Comparison of ENCODE assay signal across 7 mouse cellular contexts in genomic region chrX:73716709-73717545, GRCm38 (mm10). TPM values are rescaled to one million over a fixed set of nuclear protein-coding genes. Genes with fewer than 3 reads are reported as not detected.
DNase-seq lines count a peak whose midpoint lies in the region; ATAC-seq and TF ChIP-seq lines count a peak whose summit lies in the region.

No protein-coding gene starts in this region.

- H3K27me3 ChIP-seq in forebrain, embryonic 16.5 days (replicated peaks; ENCODE audit: control insufficient read depth, insufficient read depth, low read length): no peaks in the 10 kb centered on the region
- H3K27me3 ChIP-seq in intestine, embryonic 15.5 days (replicated peaks): no peaks in the 10 kb centered on the region
- H3K27me3 ChIP-seq in lung, postnatal 0 days (replicated peaks; ENCODE audit: insufficient read depth, low read length): no peaks in the 10 kb centered on the region

- peak; percentile 11 for DNase-seq in right cerebral cortex, adult 18-20 months
- DNase-seq in right cerebral cortex, postnatal 4 days: no peak
- peak; percentile 27 for DNase-seq in c-Kit-positive CD71-positive TER-119-positive erythroid progenitor cells, embryonic 14.5 days (ENCODE audit: low spot score)
- DNase-seq in lung, postnatal 0 days (ENCODE audit: low spot score): no peak
- DNase-seq in spleen, postnatal 4 days (ENCODE audit: low spot score in 2 of 2): peak; percentile 20 to 77

- no peak for TF ChIP-seq EP300 in lung, postnatal 0 days (IDR thresholded peaks at IDR 0.05)

- peak overlapping the region; percentile 58 for H3K4me3 ChIP-seq in forebrain, embryonic 16.5 days (replicated peaks; ENCODE audit: low read length)
- H3K4me3 ChIP-seq in intestine, embryonic 15.5 days (replicated peaks): peak overlapping the region; percentile 53
- H3K4me3 ChIP-seq in lung, postnatal 0 days (ENCODE audit: low read depth, low read length): peak overlapping the region; percentile 51

- H3K4me1 ChIP-seq in forebrain, embryonic 16.5 days (replicated peaks; ENCODE audit: control insufficient read depth, insufficient read depth, low read length): peaks cover 27% of the 10 kb centered on the region
- H3K4me1 ChIP-seq in intestine, embryonic 15.5 days (replicated peaks): peaks cover 7% of the 10 kb centered on the region
- no peaks in the 10 kb centered on the region for H3K4me1 ChIP-seq in lung, postnatal 0 days (ENCODE audit: insufficient read depth, low read depth, low read length)

- H3K27ac ChIP-seq in forebrain, embryonic 16.5 days (ENCODE audit: low read length): peak overlapping the region; percentile 76
- peak overlapping the region; percentile 82 for H3K27ac ChIP-seq in intestine, embryonic 15.5 days
- H3K27ac ChIP-seq in lung, postnatal 0 days (ENCODE audit: low read length): peak overlapping the region; percentile 87

- WGBS in forebrain, embryonic 16.5 days: 34% methylated on average over 30 of the region's 30 CpGs
- WGBS in intestine, embryonic 15.5 days: 30% methylated on average over 30 of the region's 30 CpGs
- 20% methylated on average over 30 of the region's 30 CpGs for WGBS in lung, postnatal 0 days

- peak overlapping the region; percentile 53 for H3K4me2 ChIP-seq in forebrain, embryonic 16.5 days (ENCODE audit: low read length)
- H3K4me2 ChIP-seq in intestine, embryonic 15.5 days (replicated peaks): peak overlapping the region; percentile 69
- H3K4me2 ChIP-seq in lung, postnatal 0 days (replicated peaks; ENCODE audit: low read depth, low read length): peak overlapping the region; percentile 61

- peak overlapping the region; percentile 58 for H3K9ac ChIP-seq in forebrain, embryonic 16.5 days (replicated peaks; ENCODE audit: low read depth, low read length)
- H3K9ac ChIP-seq in intestine, embryonic 15.5 days: peak overlapping the region; percentile 53
- H3K9ac ChIP-seq in lung, postnatal 0 days (replicated peaks; ENCODE audit: low read depth): peak overlapping the region; percentile 39

- H3K36me3 ChIP-seq in forebrain, embryonic 16.5 days (ENCODE audit: control insufficient read depth, insufficient read depth): no peaks in the 10 kb centered on the region
- no peaks in the 10 kb centered on the region for H3K36me3 ChIP-seq in intestine, embryonic 15.5 days
- no peaks in the 10 kb centered on the region for H3K36me3 ChIP-seq in lung, postnatal 0 days (ENCODE audit: insufficient read depth, low read length)

- no peaks in the 10 kb centered on the region for H3K9me3 ChIP-seq in forebrain, embryonic 16.5 days (ENCODE audit: control insufficient read depth, low read length)
- no peaks in the 10 kb centered on the region for H3K9me3 ChIP-seq in intestine, embryonic 15.5 days
- H3K9me3 ChIP-seq in lung, postnatal 0 days (ENCODE audit: low read length): no peaks in the 10 kb centered on the region

- TF ChIP-seq CTCF in lung, postnatal 0 days (IDR thresholded peaks at IDR 0.05): no peak

- ATAC-seq in forebrain, embryonic 16.5 days: no peak; the same call in 1 of the 2 replicates
- peak; percentile 46; the same call in 1 of the 2 replicates for ATAC-seq in intestine, embryonic 15.5 days
- ATAC-seq in lung, postnatal 0 days: no peak; the same call in 1 of the 2 replicates

RNA-seq across cellular contexts. Expression of gene Abcd1, which starts 0.5 kb away (rescaled TPM):
- polyA plus RNA-seq in forebrain, embryonic 16.5 days (2015; fragmentation: Nextera tagmentation; extraction: Ambion mirVana): 11.3 and 12.3 TPM in 2 replicates
- 18.5 and 20.2 TPM in 2 replicates for polyA plus RNA-seq in intestine, embryonic 15.5 days (2015; fragmentation: Nextera tagmentation; extraction: Ambion mirVana)
- 34.7 and 35.7 TPM in 2 replicates for polyA plus RNA-seq in lung, postnatal 0 days (2015; fragmentation: Nextera tagmentation; extraction: Ambion mirVana)

RNA-seq across cellular contexts. Expression of gene Bcap31, which starts 1.0 kb away (rescaled TPM):
- 109 and 111 TPM in 2 replicates for polyA plus RNA-seq in forebrain, embryonic 16.5 days (2015; fragmentation: Nextera tagmentation; extraction: Ambion mirVana)
- 296 and 302 TPM in 2 replicates for polyA plus RNA-seq in intestine, embryonic 15.5 days (2015; fragmentation: Nextera tagmentation; extraction: Ambion mirVana)
- 321 and 324 TPM in 2 replicates for polyA plus RNA-seq in lung, postnatal 0 days (2015; fragmentation: Nextera tagmentation; extraction: Ambion mirVana)

RNA-seq across cellular contexts. Expression of gene Plxnb3, which starts 40.0 kb away (rescaled TPM):
- polyA plus RNA-seq in forebrain, embryonic 16.5 days (2015; fragmentation: Nextera tagmentation; extraction: Ambion mirVana): 0.19 and 0.22 TPM in 2 replicates
- 0.38 TPM in 2 replicates for polyA plus RNA-seq in intestine, embryonic 15.5 days (2015; fragmentation: Nextera tagmentation; extraction: Ambion mirVana)
- 0.54 and 0.67 TPM in 2 replicates for polyA plus RNA-seq in lung, postnatal 0 days (2015; fragmentation: Nextera tagmentation; extraction: Ambion mirVana)

RNA-seq across cellular contexts. Expression of gene Slc6a8, which starts 44.0 kb away (rescaled TPM):
- polyA plus RNA-seq in forebrain, embryonic 16.5 days (2015; fragmentation: Nextera tagmentation; extraction: Ambion mirVana): 6.4 and 7.5 TPM in 2 replicates
- 7.1 and 9.1 TPM in 2 replicates for polyA plus RNA-seq in intestine, embryonic 15.5 days (2015; fragmentation: Nextera tagmentation; extraction: Ambion mirVana)
- 7.5 and 7.8 TPM in 2 replicates for polyA plus RNA-seq in lung, postnatal 0 days (2015; fragmentation: Nextera tagmentation; extraction: Ambion mirVana)

RNA-seq across cellular contexts. Expression of gene Pnck, which starts 57.0 kb away (rescaled TPM):
- 105 and 143 TPM in 2 replicates for polyA plus RNA-seq in forebrain, embryonic 16.5 days (2015; fragmentation: Nextera tagmentation; extraction: Ambion mirVana)
- polyA plus RNA-seq in intestine, embryonic 15.5 days (2015; fragmentation: Nextera tagmentation; extraction: Ambion mirVana): 12.4 and 12.7 TPM in 2 replicates
- 3.9 and 5.5 TPM in 2 replicates for polyA plus RNA-seq in lung, postnatal 0 days (2015; fragmentation: Nextera tagmentation; extraction: Ambion mirVana)

Comparison
In these comparisons a context has a peak if more than half of its experiments do, and no peak if none do; other contexts are left out.
1. DNase-seq: peak in right cerebral cortex, adult 18-20 months (single experiment), c-Kit-positive CD71-positive TER-119-positive erythroid progenitor cells, embryonic 14.5 days (single experiment) and spleen, postnatal 4 days (2 of 2); none in right cerebral cortex, postnatal 4 days (single experiment) and lung, postnatal 0 days (single experiment).
2. Peak in every context shown above with its lines, with median percentiles within 50 percentile points of each other: H3K27ac ChIP-seq, H3K4me2 ChIP-seq, H3K4me3 ChIP-seq and H3K9ac ChIP-seq.